Mouse (Mus musculus): ENCODE data around the gene 1700125H20Rik. TPM values are rescaled to one million over a fixed set of nuclear protein-coding genes. Genes with fewer than 3 reads are reported as not detected.

Gene 1700125H20Rik
- polyA plus RNA-seq, 1 experiment from 2014 or later, result not detected

- no peaks in the 10 kb centered on the region for H3K4me1 ChIP-seq (ENCODE audit: control insufficient read depth, insufficient read depth, low read length)
- no peaks in the 10 kb centered on the region for H3K9me3 ChIP-seq (ENCODE audit: control insufficient read depth, low read length)
These were observed 36.0 kb downstream of the 1700125H20Rik start for GRCm38 (mm10) chr11:85206231-85206630.

GRCm38 (mm10) chr11:85211151-85211550, 40.9 kb downstream of the 1700125H20Rik start:
- H3K9ac ChIP-seq (ENCODE audit: low read depth, low read length), result no peak overlapping the region
- H3K9me3 ChIP-seq (ENCODE audit: control insufficient read depth, low read length), result no peaks in the 10 kb centered on the region
- no peak overlapping the region for H3K4me3 ChIP-seq (ENCODE audit: low read length)
- 79% methylated on average over 2 of the region's 2 CpGs for WGBS
- ATAC-seq, result no peak
- no peak overlapping the region for H3K4me2 ChIP-seq (ENCODE audit: low read depth, low read length)
- no peaks in the 10 kb centered on the region for H3K4me1 ChIP-seq (ENCODE audit: control insufficient read depth, insufficient read depth, low read length)
- H3K27me3 ChIP-seq (replicated peaks; ENCODE audit: control insufficient read depth, insufficient read depth, low read length), result no peaks in the 10 kb centered on the region
- H3K36me3 ChIP-seq (ENCODE audit: control insufficient read depth, insufficient read depth, low read length), result peaks cover 23% of the 10 kb centered on the region
- no peak overlapping the region for H3K27ac ChIP-seq (ENCODE audit: low read length)

More at GRCm38 (mm10) chr11:85206231-85206630, 36.0 kb downstream of the 1700125H20Rik start:
- no peak overlapping the region for H3K27ac ChIP-seq (ENCODE audit: low read length)
- no peak overlapping the region for H3K9ac ChIP-seq (ENCODE audit: low read depth, low read length)
- no peak overlapping the region for H3K4me3 ChIP-seq (ENCODE audit: low read length)
- no peak overlapping the region for H3K4me2 ChIP-seq (ENCODE audit: low read depth, low read length)
- ATAC-seq, result no peak
- H3K36me3 ChIP-seq (ENCODE audit: control insufficient read depth, insufficient read depth, low read length), result peaks cover 5% of the 10 kb centered on the region; the same call in 1 of the 2 replicates
- no peaks in the 10 kb centered on the region for H3K27me3 ChIP-seq (replicated peaks; ENCODE audit: control insufficient read depth, insufficient read depth, low read length)

- Histone ChIP-seq H3K9ac (ENCODE audit: low read depth, low read length) (no peak overlapping the region), H3K4me2 (ENCODE audit: low read depth, low read length) (no peak overlapping the region), H3K9me3 (ENCODE audit: control insufficient read depth, low read length) (no peaks in the 10 kb centered on the region), H3K27ac (ENCODE audit: low read length) (no peak overlapping the region), H3K4me1 (ENCODE audit: control insufficient read depth, insufficient read depth, low read length) (no peaks in the 10 kb centered on the region), H3K36me3 (ENCODE audit: control insufficient read depth, insufficient read depth, low read length) (peaks cover 23% of the 10 kb centered on the region), H3K27me3 (replicated peaks; ENCODE audit: control insufficient read depth, insufficient read depth, low read length) (no peaks in the 10 kb centered on the region), H3K4me3 (ENCODE audit: low read length) (no peak overlapping the region)
- no peak for ATAC-seq
- whole genome bisulfite sequencing, result 81% methylated on average over 2 of the region's 2 CpGs
These were observed 43.0 kb downstream of the 1700125H20Rik start for GRCm38 (mm10) chr11:85213215-85213614.

- no peak overlapping the region for H3K27ac ChIP-seq (ENCODE audit: low read length)
- no peaks in the 10 kb centered on the region for H3K4me1 ChIP-seq (ENCODE audit: control insufficient read depth, insufficient read depth, low read length)
- no peak for ATAC-seq
- no peak overlapping the region for H3K9ac ChIP-seq (ENCODE audit: low read depth, low read length)
- H3K36me3 ChIP-seq (ENCODE audit: control insufficient read depth, insufficient read depth, low read length), result peaks cover 21% of the 10 kb centered on the region
- no peaks in the 10 kb centered on the region for H3K9me3 ChIP-seq (ENCODE audit: control insufficient read depth, low read length)
- H3K4me2 ChIP-seq (ENCODE audit: low read depth, low read length), result no peak overlapping the region
- no peak overlapping the region for H3K4me3 ChIP-seq (ENCODE audit: low read length)
- 90% methylated on average over 3 of the region's 3 CpGs for WGBS
- no peaks in the 10 kb centered on the region for H3K27me3 ChIP-seq (replicated peaks; ENCODE audit: control insufficient read depth, insufficient read depth, low read length)
These were observed 44.5 kb downstream of the 1700125H20Rik start for GRCm38 (mm10) chr11:85214679-85215078.

- WGBS, result 89% methylated on average over 3 of the region's 3 CpGs
- Histone ChIP-seq H3K36me3 (ENCODE audit: control insufficient read depth, insufficient read depth, low read length) (peaks cover 10% of the 10 kb centered on the region; the same call in 1 of the 2 replicates), H3K4me2 (ENCODE audit: low read depth, low read length) (no peak overlapping the region), H3K27me3 (replicated peaks; ENCODE audit: control insufficient read depth, insufficient read depth, low read length) (no peaks in the 10 kb centered on the region), H3K9ac (ENCODE audit: low read depth, low read length) (no peak overlapping the region), H3K4me3 (ENCODE audit: low read length) (no peak overlapping the region), H3K4me1 (ENCODE audit: control insufficient read depth, insufficient read depth, low read length) (no peaks in the 10 kb centered on the region), H3K27ac (ENCODE audit: low read length) (no peak overlapping the region), H3K9me3 (ENCODE audit: control insufficient read depth, low read length) (no peaks in the 10 kb centered on the region)
- ATAC-seq, result no peak
These were observed 48.8 kb downstream of the 1700125H20Rik start for GRCm38 (mm10) chr11:85219014-85219413.

- WGBS, result 94% methylated on average over 6 of the region's 6 CpGs
- 0 out of 2 replicates have a peak, but pooled peaks cover 4% of the 10 kb centered on the region for H3K4me1 ChIP-seq (ENCODE audit: control insufficient read depth, insufficient read depth, low read length)
- H3K27ac ChIP-seq (ENCODE audit: low read length), result no peak overlapping the region
- H3K4me3 ChIP-seq (ENCODE audit: low read length), result no peak overlapping the region
- peaks cover 4% of the 10 kb centered on the region; the same call in 1 of the 2 replicates for H3K36me3 ChIP-seq (ENCODE audit: control insufficient read depth, insufficient read depth, low read length)
- H3K4me2 ChIP-seq (ENCODE audit: low read depth, low read length), result no peak overlapping the region
- no peaks in the 10 kb centered on the region for H3K27me3 ChIP-seq (replicated peaks; ENCODE audit: control insufficient read depth, insufficient read depth, low read length)
- H3K9me3 ChIP-seq (ENCODE audit: control insufficient read depth, low read length), result no peaks in the 10 kb centered on the region
- ATAC-seq, result no peak
- no peak overlapping the region for H3K9ac ChIP-seq (ENCODE audit: low read depth, low read length)
These were observed 52.4 kb downstream of the 1700125H20Rik start for GRCm38 (mm10) chr11:85222561-85222960.

- Histone ChIP-seq H3K36me3 (ENCODE audit: control insufficient read depth, insufficient read depth, low read length) (peaks cover 4% of the 10 kb centered on the region; the same call in 1 of the 2 replicates), H3K27ac (ENCODE audit: low read length) (no peak overlapping the region), H3K4me1 (ENCODE audit: control insufficient read depth, insufficient read depth, low read length) (0 out of 2 replicates have a peak, but pooled peaks cover 4% of the 10 kb centered on the region), H3K4me3 (ENCODE audit: low read length) (no peak overlapping the region), H3K9ac (ENCODE audit: low read depth, low read length) (no peak overlapping the region), H3K9me3 (ENCODE audit: control insufficient read depth, low read length) (no peaks in the 10 kb centered on the region), H3K4me2 (ENCODE audit: low read depth, low read length) (no peak overlapping the region), H3K27me3 (replicated peaks; ENCODE audit: control insufficient read depth, insufficient read depth, low read length) (no peaks in the 10 kb centered on the region)
- 91% methylated on average over 3 of the region's 3 CpGs for WGBS
- no peak for ATAC-seq
These were observed 53.0 kb downstream of the 1700125H20Rik start for GRCm38 (mm10) chr11:85223248-85223647.

Other genes with a start within 250 kb of the 1700125H20Rik start
- gene Car4, start 212.6 kb upstream of the 1700125H20Rik start, polyA plus RNA-seq (2015; fragmentation: Nextera tagmentation; extraction: Ambion mirVana), result 0.15 and 0.32 TPM in 2 replicates
- 3.1 and 3.9 TPM in 2 replicates for gene Usp32, start 30.2 kb upstream of the 1700125H20Rik start, polyA plus RNA-seq (2015; fragmentation: Nextera tagmentation; extraction: Ambion mirVana)
- gene Appbp2, start 64.7 kb downstream of the 1700125H20Rik start, polyA plus RNA-seq (2015; fragmentation: Nextera tagmentation; extraction: Ambion mirVana), result 31.1 and 31.3 TPM in 2 replicates
- gene Ppm1d, start 140.8 kb downstream of the 1700125H20Rik start, polyA plus RNA-seq (2015; fragmentation: Nextera tagmentation; extraction: Ambion mirVana), result 8.3 and 8.7 TPM in 2 replicates
- gene Bcas3, start 182.8 kb downstream of the 1700125H20Rik start, polyA plus RNA-seq (2015; fragmentation: Nextera tagmentation; extraction: Ambion mirVana), result 15.4 and 20.2 TPM in 2 replicates